Mouse (Mus musculus) forebrain, postnatal 0 days (tissue): ENCODE results near the gene Eml2. TPM values are rescaled to one million over a fixed set of nuclear protein-coding genes. Genes with fewer than 3 reads are reported as not detected.
A peak's percentile ranks its signal among the peaks of the same experiment; 100 is the strongest.

Experiments
- ATAC-seq: fragments of 200-750 bp; cut with Nextera tagmentation; 2 replicates; pipeline ENCODE4 v1.8.0; 2017; ENCODE audit warnings: mild to moderate bottlenecking, moderate library complexity
- DNase-seq: peaks from one replicate; pipeline ENCODE4 v3.0.0-alpha.2; 2015
- H3K27ac ChIP-seq: fragments of 300-500 bp; sonication (generic); 2 replicates; pipeline ENCODE4 v1.5.1; 2014; ENCODE audit warnings: low read depth, mild to moderate bottlenecking, antibody characterized with exemption, low read length, moderate library complexity, mixed read lengths
- H3K27me3 ChIP-seq: fragments of 300-500 bp; sonication (generic); 2 replicates; pipeline ENCODE4 v1.6.1; 2014; ENCODE audit warnings: mild to moderate bottlenecking, low read length, mixed read lengths; ENCODE audit not compliant: insufficient read depth
- H3K36me3 ChIP-seq: fragments of 300-500 bp; sonication (generic); 2 replicates; pipeline ENCODE4 v1.6.1; 2014; ENCODE audit warnings: mild to moderate bottlenecking, moderate library complexity; ENCODE audit not compliant: insufficient read depth
- H3K4me1 ChIP-seq: fragments of 300-500 bp; sonication (generic); 2 replicates; pipeline ENCODE4 v1.6.1; 2014; ENCODE audit warnings: antibody characterized with exemption; ENCODE audit not compliant: insufficient read depth
- H3K4me2 ChIP-seq: fragments of 300-500 bp; sonication (generic); 2 replicates; pipeline ENCODE4 v1.6.1; 2014; ENCODE audit warnings: low read depth, mild to moderate bottlenecking, moderate library complexity
- H3K4me3 ChIP-seq: fragments of 300-500 bp; sonication (generic); 2 replicates; pipeline ENCODE4 v1.5.1; 2014; ENCODE audit warnings: low read depth, low read length, mixed read lengths
- H3K9ac ChIP-seq: fragments of 300-500 bp; sonication (generic); 2 replicates; pipeline ENCODE4 v1.6.1; 2014; ENCODE audit warnings: mild to moderate bottlenecking
- H3K9me3 ChIP-seq: fragments of 300-500 bp; sonication (generic); 2 replicates; pipeline ENCODE4 v1.6.1; 2016; ENCODE audit warnings: low read length
- CTCF ChIP-seq: sonication (generic); IDR thresholded peaks from 2 replicates; pipeline ENCODE4 v1.5.1; 2016; ENCODE audit warnings: antibody characterized with exemption, control low read depth, low read depth
- WGBS: fragments of 180-500 bp; shearing (Covaris S2); extraction: QIAGEN DNeasy Blood & Tissue Kit; methylation state at CpG from one replicate; pipeline ENCODE4 v1.1.7; 2014; 5-methylcytosine and 5-hydroxymethylcytosine counted together
- polyA plus RNA-seq: library from polyadenylated mRNA; unstranded; fragments of >200 nt; fragmentation: Nextera tagmentation; extraction: Ambion mirVana; gene quantifications from 2 replicates; pipeline ENCODE4 v1.2.1, GENCODE M21; 2015
- total RNA-seq: library from RNA; depleted of rRNA; stranded (reverse); fragments of >200 nt; gene quantifications from 2 replicates; pipeline ENCODE4 v1.2.3, GENCODE M21; 2014

Eml2 gene
- total and polyA plus RNA-seq, 2 experiments from 2014 or later, result 9.9 to 64.8 TPM

- H3K36me3 ChIP-seq, result peaks cover 58% of the 10 kb centered on the region
- H3K27me3 ChIP-seq, result no peaks in the 10 kb centered on the region
- 92% methylated on average over 38 of the region's 38 CpGs for WGBS
- TF ChIP-seq CTCF, result no peak
- H3K27ac ChIP-seq, result no peak overlapping the region
- DNase-seq (no peak), ATAC-seq (no peak)
- no peak overlapping the region for H3K9ac ChIP-seq
- H3K4me2 ChIP-seq, result no peak overlapping the region
- no peak overlapping the region for H3K4me3 ChIP-seq
- H3K9me3 ChIP-seq, result no peaks in the 10 kb centered on the region
- H3K4me1 ChIP-seq, result peaks cover 3% of the 10 kb centered on the region; the same call in 1 of the 2 replicates
Measured at GRCm38 (mm10) chr7:19136673-19137334, 39.4 kb upstream of the Eml2 start.

- peaks cover 60% of the 10 kb centered on the region for H3K36me3 ChIP-seq
- ATAC-seq (peak; percentile 45; the same call in 1 of the 2 replicates), DNase-seq (peak; percentile 62)
- H3K4me1 ChIP-seq, result no peaks in the 10 kb centered on the region
- no peak overlapping the region for H3K4me2 ChIP-seq
- H3K27ac ChIP-seq, result no peak overlapping the region
- no peaks in the 10 kb centered on the region for H3K9me3 ChIP-seq
- TF ChIP-seq CTCF, result peak; percentile 64
- H3K27me3 ChIP-seq, result no peaks in the 10 kb centered on the region
- H3K4me3 ChIP-seq, result no peak overlapping the region
- WGBS, result 39% methylated on average over 5 of the region's 5 CpGs
- no peak overlapping the region for H3K9ac ChIP-seq
Measured at GRCm38 (mm10) chr7:19137380-19137779, 38.8 kb upstream of the Eml2 start.

- no peak for ATAC-seq
- 92% methylated on average over 10 of the region's 10 CpGs for WGBS
Measured at GRCm38 (mm10) chr7:19146793-19147192, 29.4 kb upstream of the Eml2 start.

GRCm38 (mm10) chr7:19147497-19148045 lies 28.6 kb upstream of the Eml2 start:
- H3K4me2 ChIP-seq, result peak overlapping the region; percentile 87
- peaks cover 20% of the 10 kb centered on the region for H3K4me1 ChIP-seq
- no peaks in the 10 kb centered on the region for H3K27me3 ChIP-seq
- peaks cover 25% of the 10 kb centered on the region for H3K36me3 ChIP-seq
- H3K4me3 ChIP-seq, result no peak overlapping the region
- 64% methylated on average over 6 of the region's 6 CpGs for WGBS
- ATAC-seq (no peak), DNase-seq (no peak)
- TF ChIP-seq CTCF, result no peak
- no peak overlapping the region; the same call in 1 of the 2 replicates for H3K9ac ChIP-seq
- H3K27ac ChIP-seq, result no peak overlapping the region
- H3K9me3 ChIP-seq, result no peaks in the 10 kb centered on the region

More at GRCm38 (mm10) chr7:19146793-19147192, 29.4 kb upstream of the Eml2 start:
- TF ChIP-seq CTCF, result no peak
- no peak overlapping the region for H3K4me2 ChIP-seq
- peaks cover 20% of the 10 kb centered on the region for H3K4me1 ChIP-seq
- no peak overlapping the region for H3K9ac ChIP-seq
- no peak for DNase-seq
- no peak overlapping the region for H3K4me3 ChIP-seq
- H3K27me3 ChIP-seq, result no peaks in the 10 kb centered on the region
- H3K27ac ChIP-seq, result no peak overlapping the region
- H3K36me3 ChIP-seq, result peaks cover 24% of the 10 kb centered on the region
- no peaks in the 10 kb centered on the region for H3K9me3 ChIP-seq

GRCm38 (mm10) chr7:19148180-19148874 lies 27.9 kb upstream of the Eml2 start:
- no peaks in the 10 kb centered on the region for H3K9me3 ChIP-seq
- H3K4me1 ChIP-seq, result peaks cover 20% of the 10 kb centered on the region
- ATAC-seq (no peak), DNase-seq (no peak)
- peak overlapping the region; percentile 66 for H3K4me3 ChIP-seq
- peak overlapping the region; percentile 88 for H3K27ac ChIP-seq
- peak overlapping the region; percentile 67 for H3K9ac ChIP-seq
- H3K27me3 ChIP-seq, result no peaks in the 10 kb centered on the region
- peaks cover 30% of the 10 kb centered on the region for H3K36me3 ChIP-seq
- WGBS, result 15% methylated on average over 20 of the region's 20 CpGs
- TF ChIP-seq CTCF, result peak; percentile 21
- H3K4me2 ChIP-seq, result peak overlapping the region; percentile 87

- H3K27me3 ChIP-seq, result no peaks in the 10 kb centered on the region
Measured at GRCm38 (mm10) chr7:19148875-19149541, 27.2 kb upstream of the Eml2 start, which contains the start of gene Qpctl. Qpctl (minus strand) TSS chr7:19149291.

More at GRCm38 (mm10) chr7:19148875-19149541, 27.2 kb upstream of the Eml2 start, which contains the start of gene Qpctl:
- H3K27ac ChIP-seq, result peak within 1 kb of the TSS; percentile 88
- H3K4me2 ChIP-seq, result peak within 1 kb of the TSS; percentile 87
- H3K9ac ChIP-seq, result peak within 1 kb of the TSS; percentile 67
- H3K4me3 ChIP-seq, result peak within 1 kb of the TSS; percentile 66
- peak; percentile 99 for DNase-seq
- ATAC-seq, result peak; percentile 97
- H3K36me3 ChIP-seq, result peaks cover 37% of the 10 kb centered on the region
- 0 out of 2 replicates have a peak, but pooled peaks have one; percentile 13 for TF ChIP-seq CTCF
- H3K9me3 ChIP-seq, result no peaks in the 10 kb centered on the region
- under 1% methylated on average over 43 of the region's 43 CpGs for WGBS
- H3K4me1 ChIP-seq, result peaks cover 20% of the 10 kb centered on the region
